ENCODE assay signal across 8 mouse cellular contexts in genomic region chr9:123665645-123666044, GRCm38 (mm10). TPM values are rescaled to one million over a fixed set of nuclear protein-coding genes. Genes with fewer than 3 reads are reported as not detected.
DNase-seq lines count a peak whose midpoint lies in the region; ATAC-seq lines count a peak whose summit lies in the region.

No protein-coding gene starts in this region.

- peaks cover 10% of the 10 kb centered on the region for H3K27me3 ChIP-seq in liver, embryonic 12.5 days (replicated peaks)
- no peaks in the 10 kb centered on the region for H3K27me3 ChIP-seq in neural tube, embryonic 11.5 days (ENCODE audit: control insufficient read depth, insufficient read depth, low read length)

- H3K9me3 ChIP-seq in liver, embryonic 12.5 days (replicated peaks) = no peaks in the 10 kb centered on the region
- no peaks in the 10 kb centered on the region for H3K9me3 ChIP-seq in neural tube, embryonic 11.5 days (ENCODE audit: control insufficient read depth, low read length)

- no peak overlapping the region for H3K4me3 ChIP-seq in liver, embryonic 12.5 days
- H3K4me3 ChIP-seq in neural tube, embryonic 11.5 days (ENCODE audit: low read depth, low read length) = no peak overlapping the region

- no peaks in the 10 kb centered on the region for H3K36me3 ChIP-seq in liver, embryonic 12.5 days
- no peaks in the 10 kb centered on the region for H3K36me3 ChIP-seq in neural tube, embryonic 11.5 days (ENCODE audit: control insufficient read depth, insufficient read depth, low read length)

- ATAC-seq in liver, embryonic 12.5 days = no peak
- no peak for ATAC-seq in neural tube, embryonic 11.5 days (ENCODE audit: insufficient read depth, low FRiP score, low TSS enrichment)

- 34% methylated on average over 5 of the region's 5 CpGs for WGBS in liver, embryonic 12.5 days (ENCODE audit: insufficient replicate concordance)
- WGBS in neural tube, embryonic 11.5 days = 57% methylated on average over 5 of the region's 5 CpGs

- no peak overlapping the region for H3K4me2 ChIP-seq in liver, embryonic 12.5 days
- no peak overlapping the region for H3K4me2 ChIP-seq in neural tube, embryonic 11.5 days (ENCODE audit: low read depth)

- peak; percentile 30 to 34 for DNase-seq in cerebellum, postnatal 10 days
- DNase-seq in cerebellum, adult 9-10 months = no peak
- DNase-seq in liver = peak; percentile 65
- peak; percentile 55 for DNase-seq in c-Kit-positive CD71-positive TER-119-negative erythroid progenitor cells, embryonic 14.5 days (ENCODE audit: low read depth)
- peak; percentile 73 to 75 for DNase-seq in kidney, postnatal 4 days
- peak; percentile 36 for DNase-seq in neural tube, embryonic 11.5 days (ENCODE audit: low spot score)
- no peak for DNase-seq in MN1 (ENCODE audit: low spot score)

- H3K9ac ChIP-seq in liver, embryonic 12.5 days = no peak overlapping the region
- no peak overlapping the region for H3K9ac ChIP-seq in neural tube, embryonic 11.5 days (ENCODE audit: low read length)

- no peaks in the 10 kb centered on the region for H3K4me1 ChIP-seq in liver, embryonic 12.5 days
- H3K4me1 ChIP-seq in neural tube, embryonic 11.5 days (ENCODE audit: control insufficient read depth, insufficient read depth, low read length) = no peaks in the 10 kb centered on the region

- H3K27ac ChIP-seq in liver, embryonic 12.5 days = no peak overlapping the region
- H3K27ac ChIP-seq in neural tube, embryonic 11.5 days (ENCODE audit: low read depth, low read length) = no peak overlapping the region

RNA-seq across cellular contexts. Expression of gene Ccr9, which starts 12.6 kb away (rescaled TPM):
- 0.26 and 0.37 TPM in 2 replicates for polyA plus RNA-seq in liver, embryonic 12.5 days (2016; fragmentation: Nextera tagmentation; extraction: Ambion mirVana)
- polyA plus RNA-seq in neural tube, embryonic 11.5 days (2014; fragmentation: Nextera tagmentation; extraction: Ambion mirVana) = 0.08 TPM in 1 of 2 replicates, not detected in the other

RNA-seq across cellular contexts. Expression of gene Slc6a20a, which starts 13.0 kb away (rescaled TPM):
- 0.69 and 0.75 TPM in 2 replicates for polyA plus RNA-seq in liver, embryonic 12.5 days (2016; fragmentation: Nextera tagmentation; extraction: Ambion mirVana)
- 0.12 and 0.22 TPM in 2 replicates for polyA plus RNA-seq in neural tube, embryonic 11.5 days (2014; fragmentation: Nextera tagmentation; extraction: Ambion mirVana)

RNA-seq across cellular contexts. Expression of gene Slc6a20b, which starts 33.3 kb away (rescaled TPM):
- polyA plus RNA-seq in liver, embryonic 12.5 days (2016; fragmentation: Nextera tagmentation; extraction: Ambion mirVana) = 0.10 and 0.14 TPM in 2 replicates
- polyA plus RNA-seq in neural tube, embryonic 11.5 days (2014; fragmentation: Nextera tagmentation; extraction: Ambion mirVana) = 0.08 and 0.20 TPM in 2 replicates

RNA-seq across cellular contexts. Expression of gene Lztfl1, which starts 51.9 kb away (rescaled TPM):
- polyA plus RNA-seq in liver, embryonic 12.5 days (2016; fragmentation: Nextera tagmentation; extraction: Ambion mirVana) = 22.0 and 25.6 TPM in 2 replicates
- 46.6 and 52.5 TPM in 2 replicates for polyA plus RNA-seq in neural tube, embryonic 11.5 days (2014; fragmentation: Nextera tagmentation; extraction: Ambion mirVana)

Comparison
In these comparisons a context has a peak if more than half of its experiments do, and no peak if none do; other contexts are left out.
1. DNase-seq: peak in cerebellum, postnatal 10 days (2 of 2), liver (single experiment), c-Kit-positive CD71-positive TER-119-negative erythroid progenitor cells, embryonic 14.5 days (single experiment), kidney, postnatal 4 days (2 of 2) and neural tube, embryonic 11.5 days (single experiment); none in cerebellum, adult 9-10 months (single experiment) and MN1 (single experiment).